Mouse (Mus musculus) lung, embryonic 15.5 days (tissue): ENCODE results near the gene Pds5a. TPM values are rescaled to one million over a fixed set of nuclear protein-coding genes. Genes with fewer than 3 reads are reported as not detected.

ENCODE experiments used
- ATAC-seq: fragments of 200-750 bp; cut with Nextera tagmentation; 2 replicates; pipeline ENCODE4 v1.8.0; 2017; ENCODE audit warnings: moderate number of reproducible peaks, borderline replicate concordance; ENCODE audit not compliant: low FRiP score, low TSS enrichment; ENCODE audit errors: extremely low read depth
- H3K27ac ChIP-seq: fragments of 300-500 bp; sonication (generic); 2 replicates; pipeline ENCODE4 v1.5.1; 2015; ENCODE audit warnings: moderate library complexity, mild to moderate bottlenecking, inconsistent platforms
- H3K27me3 ChIP-seq: fragments of 300-500 bp; sonication (generic); 2 replicates; pipeline ENCODE4 v1.6.1; 2015; ENCODE audit warnings: inconsistent platforms
- H3K36me3 ChIP-seq: fragments of 300-500 bp; sonication (generic); 2 replicates; pipeline ENCODE4 v1.6.1; 2015; ENCODE audit warnings: inconsistent platforms
- H3K4me1 ChIP-seq: fragments of 300-500 bp; sonication (generic); 2 replicates; pipeline ENCODE4 v1.6.1; 2015; ENCODE audit warnings: inconsistent platforms
- H3K4me2 ChIP-seq: fragments of 300-500 bp; sonication (generic); 2 replicates; pipeline ENCODE4 v1.6.1; 2015; ENCODE audit warnings: inconsistent platforms, mild to moderate bottlenecking, moderate library complexity
- H3K4me3 ChIP-seq: fragments of 300-500 bp; sonication (generic); 2 replicates; pipeline ENCODE4 v1.5.1; 2015; ENCODE audit warnings: mild to moderate bottlenecking, inconsistent platforms
- H3K9ac ChIP-seq: fragments of 300-500 bp; sonication (generic); 2 replicates; pipeline ENCODE4 v1.6.1; 2015; ENCODE audit warnings: inconsistent platforms
- H3K9me3 ChIP-seq: fragments of 300-500 bp; sonication (generic); 2 replicates; pipeline ENCODE4 v1.6.1; 2016; ENCODE audit warnings: inconsistent platforms
- WGBS: fragments of 180-500 bp; shearing (Covaris S2); methylation state at CpG from one replicate; pipeline ENCODE4 v1.1.7; 2015; 5-methylcytosine and 5-hydroxymethylcytosine counted together
- polyA plus RNA-seq: library from polyadenylated mRNA; unstranded; fragments of >200 nt; fragmentation: Nextera tagmentation; extraction: Ambion mirVana; gene quantifications from 2 replicates; pipeline ENCODE4 v1.2.1, GENCODE M21; 2015

Gene Pds5a
- polyA plus RNA-seq, 1 experiment from 2014 or later: 71.7 TPM

DNA sequence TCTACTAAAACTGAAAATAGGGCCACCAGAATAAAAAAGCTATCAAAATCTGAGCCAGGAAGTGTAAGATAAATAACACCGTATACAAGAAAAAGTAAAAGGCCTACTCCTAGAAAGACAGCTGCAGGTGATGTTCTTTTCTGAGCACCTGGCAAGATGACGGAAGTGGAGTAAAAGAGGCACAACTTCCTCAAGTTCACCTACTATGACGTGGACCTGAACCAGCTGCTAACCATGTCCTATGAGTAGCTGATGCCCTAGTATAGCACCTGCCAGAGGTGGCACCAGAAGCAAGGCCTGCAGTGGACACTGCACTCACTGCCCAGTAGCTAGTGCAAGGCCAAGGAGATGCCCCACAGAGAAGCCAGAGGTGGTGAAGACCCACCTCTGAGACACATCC, 9.3 kb downstream of the Pds5a start:
- no peak overlapping the region for H3K9ac ChIP-seq
- WGBS: 73% methylated on average over 3 of the region's 3 CpGs
- no peaks in the 10 kb centered on the region for H3K4me1 ChIP-seq
- no peaks in the 10 kb centered on the region for H3K27me3 ChIP-seq
- no peaks in the 10 kb centered on the region for H3K9me3 ChIP-seq
- no peak overlapping the region for H3K4me3 ChIP-seq
- no peak for ATAC-seq
- peaks cover 23% of the 10 kb centered on the region; the same call in 1 of the 2 replicates for H3K36me3 ChIP-seq
- no peak overlapping the region for H3K27ac ChIP-seq
- H3K4me2 ChIP-seq: no peak overlapping the region

DNA sequence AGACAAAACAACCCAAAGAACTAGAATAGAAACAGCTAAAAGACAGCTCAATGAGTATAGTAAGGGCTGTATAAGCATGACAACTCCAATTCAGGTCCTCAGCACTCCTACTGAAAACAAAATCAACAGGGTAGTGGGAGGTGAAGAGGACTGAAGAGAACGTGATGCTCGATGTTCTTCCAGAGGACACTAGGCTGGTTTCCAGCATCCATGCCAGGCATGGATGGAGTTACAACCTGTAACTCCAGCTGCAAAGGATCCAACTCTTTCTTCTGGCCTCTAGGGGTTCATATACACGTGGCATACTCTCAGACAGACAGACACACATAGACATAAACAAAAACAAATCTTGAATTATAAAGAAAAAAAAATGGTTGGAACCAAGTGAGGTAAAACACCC, 11.3 kb downstream of the Pds5a start:
- H3K4me3 ChIP-seq: no peak overlapping the region
- ATAC-seq: no peak
- 62% methylated on average over 3 of the region's 3 CpGs for WGBS
- H3K9me3 ChIP-seq: no peaks in the 10 kb centered on the region
- H3K4me1 ChIP-seq: no peaks in the 10 kb centered on the region
- no peak overlapping the region for H3K9ac ChIP-seq
- peaks cover 14% of the 10 kb centered on the region; the same call in 1 of the 2 replicates for H3K36me3 ChIP-seq
- H3K4me2 ChIP-seq: no peak overlapping the region
- no peaks in the 10 kb centered on the region for H3K27me3 ChIP-seq
- no peak overlapping the region for H3K27ac ChIP-seq

DNA sequence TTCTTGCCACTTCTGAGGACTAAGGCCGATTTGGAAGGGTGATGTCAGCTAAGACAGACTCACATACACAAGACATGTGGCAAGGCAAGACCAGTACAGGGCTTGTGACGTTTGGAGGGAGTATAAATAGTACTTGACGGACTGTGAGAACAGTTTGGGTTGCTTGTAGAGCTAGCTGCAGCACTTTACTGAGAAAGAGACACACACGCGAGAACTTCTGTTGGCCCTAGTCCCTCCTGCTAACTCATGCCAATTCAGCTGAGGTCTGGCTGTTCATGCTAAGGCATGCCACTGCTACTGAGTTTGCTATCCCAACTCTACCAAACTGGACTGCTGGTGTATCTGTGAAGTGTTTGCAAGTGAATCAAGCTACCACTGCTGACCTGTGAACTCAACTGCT, 19.2 kb downstream of the Pds5a start:
- H3K36me3 ChIP-seq: peaks cover 16% of the 10 kb centered on the region; the same call in 1 of the 2 replicates

DNA sequence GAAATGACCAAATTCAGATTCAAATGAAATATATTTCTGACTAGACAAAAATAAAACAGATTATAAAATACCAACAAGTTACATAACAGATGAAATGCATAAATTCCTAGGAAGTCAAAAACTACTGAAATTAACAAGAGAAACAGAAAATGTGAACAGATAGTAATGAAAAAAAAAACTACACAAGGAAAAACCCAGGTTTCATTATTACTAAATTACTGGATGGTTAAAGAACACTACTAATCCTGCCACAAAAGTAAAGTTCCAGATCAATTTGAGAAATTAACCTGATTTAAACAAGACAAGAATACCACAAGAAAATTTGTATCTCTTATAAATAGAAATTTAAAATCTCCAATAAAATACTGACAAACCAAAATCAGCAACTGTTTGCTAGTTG, 25.9 kb downstream of the Pds5a start:
- Histone ChIP-seq H3K9me3 (no peaks in the 10 kb centered on the region), H3K9ac (no peak overlapping the region), H3K4me2 (no peak overlapping the region), H3K36me3 (peaks cover 13% of the 10 kb centered on the region), H3K27ac (no peak overlapping the region), H3K4me3 (no peak overlapping the region), H3K27me3 (no peaks in the 10 kb centered on the region), H3K4me1 (no peaks in the 10 kb centered on the region)
- no peak for ATAC-seq

More for the DNA sequence above, 19.2 kb downstream of the Pds5a start:
- H3K4me3 ChIP-seq: no peak overlapping the region
- no peaks in the 10 kb centered on the region for H3K4me1 ChIP-seq
- no peaks in the 10 kb centered on the region for H3K27me3 ChIP-seq
- no peak overlapping the region for H3K9ac ChIP-seq
- no peak overlapping the region for H3K4me2 ChIP-seq
- no peak overlapping the region for H3K27ac ChIP-seq
- no peaks in the 10 kb centered on the region for H3K9me3 ChIP-seq
- 79% methylated on average over 5 of the region's 5 CpGs for WGBS
- no peak for ATAC-seq

DNA sequence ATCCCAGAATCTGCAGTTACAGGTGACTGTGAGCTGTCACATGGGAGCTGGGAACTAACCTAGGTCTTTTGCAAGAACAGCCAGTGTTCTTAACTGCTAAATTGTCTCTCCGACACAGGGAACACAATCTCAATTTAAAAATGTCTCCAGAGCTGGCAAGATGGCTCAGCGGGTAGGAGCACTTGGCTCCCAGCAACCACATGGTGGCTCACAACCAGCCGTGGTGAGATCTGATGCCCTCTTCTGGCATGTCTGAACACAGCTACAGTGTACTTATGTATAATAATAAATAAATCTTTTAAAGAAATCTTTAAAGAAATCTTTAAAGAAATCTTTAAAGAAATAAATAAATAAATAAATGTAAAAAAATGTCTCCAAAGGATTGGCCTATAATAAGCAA, 30.4 kb downstream of the Pds5a start:
- Histone ChIP-seq H3K4me3 (no peak overlapping the region), H3K27ac (no peak overlapping the region), H3K27me3 (no peaks in the 10 kb centered on the region), H3K4me1 (no peaks in the 10 kb centered on the region), H3K36me3 (no peaks in the 10 kb centered on the region), H3K4me2 (no peak overlapping the region), H3K9me3 (no peaks in the 10 kb centered on the region), H3K9ac (no peak overlapping the region)
- WGBS: 85% methylated on average over 3 of the region's 3 CpGs
- no peak for ATAC-seq

DNA sequence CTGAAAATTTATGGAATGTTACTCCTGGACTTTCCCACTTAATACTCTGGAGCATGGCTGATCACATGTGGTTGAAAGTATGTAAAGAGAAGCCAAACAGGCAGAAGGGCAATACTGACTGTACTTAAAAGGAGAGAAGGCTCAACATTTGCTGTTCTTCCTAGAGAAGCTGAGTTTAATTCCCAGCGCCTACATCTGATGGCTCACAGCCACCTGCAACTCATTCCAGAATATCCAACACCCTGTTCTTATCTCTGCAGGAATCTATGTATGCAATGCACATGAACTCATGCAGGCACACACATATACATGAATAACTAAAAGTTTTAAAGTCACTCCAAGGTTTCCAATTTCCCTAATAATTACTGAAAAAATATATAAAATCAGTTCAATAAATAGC, 32.7 kb downstream of the Pds5a start:
- H3K4me3 ChIP-seq: no peak overlapping the region
- H3K36me3 ChIP-seq: peaks cover 5% of the 10 kb centered on the region; the same call in 1 of the 2 replicates
- ATAC-seq: no peak
- 79% methylated on average over 1 of the region's 1 CpGs for WGBS
- H3K4me2 ChIP-seq: no peak overlapping the region
- no peak overlapping the region for H3K27ac ChIP-seq
- no peaks in the 10 kb centered on the region for H3K27me3 ChIP-seq
- no peaks in the 10 kb centered on the region for H3K9me3 ChIP-seq
- no peaks in the 10 kb centered on the region for H3K4me1 ChIP-seq
- no peak overlapping the region for H3K9ac ChIP-seq

DNA sequence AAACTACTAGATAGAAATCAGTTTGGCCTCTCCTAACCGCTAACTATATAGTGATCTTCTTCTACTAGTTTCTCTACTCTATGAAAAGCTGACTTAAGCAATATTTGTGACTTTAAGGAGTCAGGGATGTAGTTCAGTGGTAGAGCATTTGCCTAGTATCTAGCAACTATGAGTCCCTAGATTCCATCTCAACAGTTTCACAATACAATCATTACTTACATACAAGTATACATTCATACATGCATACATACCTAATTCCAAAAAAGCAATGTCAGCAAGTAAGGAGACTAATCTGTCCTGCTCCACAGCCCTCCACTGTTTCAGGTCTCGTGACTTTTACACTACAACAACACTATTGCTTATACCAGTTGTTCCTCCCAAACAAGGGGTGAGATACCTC, 36.1 kb downstream of the Pds5a start:
- no peak for ATAC-seq
- no peak overlapping the region for H3K27ac ChIP-seq

DNA sequence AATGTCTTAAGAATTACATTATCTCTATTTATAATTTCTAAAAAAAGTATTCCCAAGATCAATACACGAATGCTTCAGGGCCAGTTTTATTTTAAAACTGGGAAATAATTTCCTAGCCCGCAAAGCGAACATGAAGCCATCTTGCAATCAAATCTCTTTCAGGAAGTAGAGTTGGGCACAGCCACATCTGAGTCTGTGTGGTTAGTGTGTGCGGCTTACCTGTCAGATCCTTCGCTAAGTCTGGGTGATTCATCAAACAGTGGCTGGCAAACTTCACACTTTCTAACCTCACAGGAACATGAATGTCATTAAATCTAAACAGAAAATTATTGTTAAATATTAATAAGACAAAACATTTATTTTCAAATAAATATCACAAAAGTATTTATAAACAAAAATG, 44.3 kb downstream of the Pds5a start:
- H3K4me2 ChIP-seq: no peak overlapping the region
- no peak overlapping the region for H3K4me3 ChIP-seq
- no peak overlapping the region for H3K27ac ChIP-seq
- no peak for ATAC-seq
- H3K9me3 ChIP-seq: no peaks in the 10 kb centered on the region
- no peak overlapping the region for H3K9ac ChIP-seq
- H3K36me3 ChIP-seq: peaks cover 64% of the 10 kb centered on the region
- H3K4me1 ChIP-seq: no peaks in the 10 kb centered on the region
- WGBS: 92% methylated on average over 5 of the region's 5 CpGs
- H3K27me3 ChIP-seq: no peaks in the 10 kb centered on the region

More for the DNA sequence above, 36.1 kb downstream of the Pds5a start:
- H3K36me3 ChIP-seq: peaks cover 16% of the 10 kb centered on the region
- H3K4me2 ChIP-seq: no peak overlapping the region
- no peaks in the 10 kb centered on the region for H3K4me1 ChIP-seq
- H3K9me3 ChIP-seq: no peaks in the 10 kb centered on the region
- H3K9ac ChIP-seq: no peak overlapping the region
- H3K4me3 ChIP-seq: no peak overlapping the region
- WGBS: 97% methylated on average over 2 of the region's 2 CpGs
- no peaks in the 10 kb centered on the region for H3K27me3 ChIP-seq

DNA sequence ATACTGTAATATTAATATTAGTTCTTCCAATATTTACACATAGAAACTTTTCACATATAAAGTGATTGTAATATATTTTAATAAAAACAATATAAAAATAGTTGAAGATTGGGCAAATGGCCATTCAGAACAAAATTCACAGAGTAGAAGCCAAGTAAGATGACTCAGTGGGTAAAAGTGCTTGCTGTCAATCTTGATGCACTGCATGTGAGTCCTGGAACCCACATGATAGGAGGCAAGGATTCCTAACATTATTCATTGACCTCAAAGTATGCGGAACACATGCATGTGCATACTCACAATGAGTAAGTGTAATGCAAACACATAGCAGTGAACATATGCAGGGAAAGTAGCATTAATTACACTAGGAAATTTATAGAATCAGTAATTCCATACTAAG, 59.2 kb downstream of the Pds5a start:
- Histone ChIP-seq H3K9me3 (no peaks in the 10 kb centered on the region), H3K4me1 (no peaks in the 10 kb centered on the region), H3K36me3 (peaks cover 70% of the 10 kb centered on the region), H3K9ac (no peak overlapping the region), H3K27ac (no peak overlapping the region), H3K4me2 (no peak overlapping the region), H3K4me3 (no peak overlapping the region), H3K27me3 (no peaks in the 10 kb centered on the region)
- no peak for ATAC-seq
- WGBS: 95% methylated on average over 1 of the region's 1 CpGs

DNA sequence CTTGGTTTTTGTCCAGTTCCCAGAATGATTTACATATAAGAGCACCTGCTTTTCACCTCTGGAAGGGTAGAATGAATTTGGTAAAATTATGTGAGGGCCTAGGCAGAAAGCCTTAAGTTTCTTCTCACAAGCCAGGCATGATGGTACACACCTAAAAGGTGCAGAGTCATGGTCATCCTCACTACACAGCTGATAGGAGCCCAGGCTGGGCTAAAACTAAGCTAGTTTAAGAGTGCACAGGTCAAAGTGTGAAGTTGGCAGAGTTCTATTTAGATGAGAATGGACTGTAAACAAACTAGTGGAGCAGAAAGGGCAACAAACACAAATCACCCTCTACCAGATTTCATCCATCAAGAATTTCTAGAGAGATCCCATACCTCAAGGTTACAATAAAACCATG, 73.7 kb downstream of the Pds5a start:
- no peak for ATAC-seq

DNA sequence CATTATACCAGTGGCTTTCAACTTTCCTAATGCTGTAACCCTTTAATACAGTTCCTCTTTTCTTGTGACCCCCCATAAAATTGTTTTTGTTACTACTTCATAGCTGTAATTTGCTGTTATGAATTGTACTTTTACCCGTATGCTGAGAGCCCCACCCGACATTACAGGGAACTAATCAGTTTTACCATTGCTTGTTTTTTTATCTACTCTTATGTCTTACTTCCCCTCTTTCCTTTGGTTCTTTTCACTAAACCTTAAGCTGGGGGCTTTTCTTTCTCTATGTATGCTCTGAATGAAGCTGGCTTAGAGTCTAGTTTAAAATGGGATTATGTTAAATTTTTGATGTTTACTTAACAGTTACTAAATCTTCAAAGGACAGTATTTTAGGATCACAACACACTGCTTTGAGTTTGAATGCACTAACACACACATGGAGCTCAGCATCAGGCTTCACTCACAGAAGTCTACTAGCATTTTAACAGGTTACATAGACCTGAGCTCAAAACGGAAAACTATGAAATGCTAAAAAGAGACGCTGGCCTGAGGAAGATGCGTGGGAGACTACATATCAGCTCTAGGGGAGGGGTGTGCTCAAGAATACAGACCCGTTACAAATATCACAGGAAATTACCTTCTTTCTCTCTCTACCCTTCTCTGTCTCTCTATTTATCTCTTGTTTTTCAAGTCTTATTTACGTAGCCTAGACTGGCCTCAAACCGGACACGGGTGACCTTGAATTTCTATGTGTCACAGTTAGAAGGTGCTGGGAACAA, 84.7 kb downstream of the Pds5a start:
- H3K4me1 ChIP-seq: no peaks in the 10 kb centered on the region
- H3K27ac ChIP-seq: no peak overlapping the region
- no peak overlapping the region for H3K4me2 ChIP-seq
- H3K27me3 ChIP-seq: no peaks in the 10 kb centered on the region
- H3K9me3 ChIP-seq: no peaks in the 10 kb centered on the region
- H3K4me3 ChIP-seq: no peak overlapping the region
- H3K9ac ChIP-seq: no peak overlapping the region
- H3K36me3 ChIP-seq: peaks cover 55% of the 10 kb centered on the region
- no peak for ATAC-seq
- WGBS: 77% methylated on average over 9 of the region's 9 CpGs

More for the DNA sequence above, 73.7 kb downstream of the Pds5a start:
- Histone ChIP-seq H3K27ac (no peak overlapping the region), H3K9me3 (no peaks in the 10 kb centered on the region), H3K4me2 (no peak overlapping the region), H3K4me3 (no peak overlapping the region), H3K4me1 (no peaks in the 10 kb centered on the region), H3K9ac (no peak overlapping the region), H3K36me3 (peaks cover 53% of the 10 kb centered on the region), H3K27me3 (no peaks in the 10 kb centered on the region)

DNA sequence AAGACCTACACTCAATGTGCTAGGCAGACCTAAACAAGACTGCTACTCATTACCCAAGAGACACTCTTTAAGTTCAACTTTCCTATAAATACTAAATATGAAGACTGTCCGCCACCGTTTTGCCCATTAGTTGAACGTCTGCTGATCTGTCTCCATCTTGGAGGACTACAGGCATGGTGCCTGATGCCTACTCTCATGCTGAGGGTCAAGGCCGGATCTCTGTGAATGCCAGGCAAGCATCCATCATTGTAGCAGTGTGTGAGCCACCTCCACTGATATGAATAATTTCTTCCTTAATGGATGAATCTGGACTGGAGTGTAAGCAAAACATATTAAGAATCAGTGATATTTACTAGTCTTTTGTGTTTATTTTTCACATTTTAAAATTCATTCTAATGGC, 87.5 kb downstream of the Pds5a start:
- peaks cover 39% of the 10 kb centered on the region for H3K36me3 ChIP-seq
- 82% methylated on average over 4 of the region's 4 CpGs for whole genome bisulfite sequencing

More for the DNA sequence above, 87.5 kb downstream of the Pds5a start:
- Histone ChIP-seq H3K9ac (no peak overlapping the region), H3K27me3 (no peaks in the 10 kb centered on the region), H3K4me1 (no peaks in the 10 kb centered on the region), H3K9me3 (no peaks in the 10 kb centered on the region), H3K4me2 (no peak overlapping the region), H3K4me3 (no peak overlapping the region), H3K27ac (no peak overlapping the region)
- ATAC-seq: no peak
